Mouse (Mus musculus) E14TG2a.4 (cell line): ENCODE data around the gene Ccdc78.

Experiments used
- H3K27me3 ChIP-seq: 2 replicates; pipeline ENCODE4 v1.6.1; 2014; ENCODE audit warnings: low read length, control low read depth; ENCODE audit not compliant: insufficient read depth
- H3K36me3 ChIP-seq: 2 replicates; pipeline ENCODE4 v1.6.1; 2014; ENCODE audit warnings: low read length, control low read depth; ENCODE audit not compliant: insufficient read depth
- H3K4me1 ChIP-seq: replicated peaks from 2 replicates; pipeline ENCODE4 v1.6.1; 2014; ENCODE audit warnings: low read depth, low read length, control low read depth
- H3K4me3 ChIP-seq: replicated peaks from 2 replicates; pipeline ENCODE4 v1.5.1; 2014; ENCODE audit warnings: mild to moderate bottlenecking, low read length
- H3K9me3 ChIP-seq: 2 replicates; pipeline ENCODE4 v1.6.1; 2014; ENCODE audit warnings: low read length, control low read depth
- CTCF ChIP-seq: conservative IDR thresholded peaks from 2 replicates; pipeline ENCODE4 v1.5.1; 2014; ENCODE audit warnings: low read length
- NANOG ChIP-seq: IDR thresholded peaks from 2 replicates; pipeline ENCODE4 v1.6.1; 2014; ENCODE audit warnings: borderline replicate concordance, low read length, mixed read lengths
- POU5F1 ChIP-seq: IDR thresholded peaks from 2 replicates; pipeline ENCODE4 v1.6.1; 2014; ENCODE audit warnings: low read length, borderline replicate concordance

Ccdc78 gene

GRCm38 (mm10) chr17:25837533-25837932, 51.2 kb downstream of the Ccdc78 start:
- H3K4me3 ChIP-seq: peak overlapping the region; percentile 72; the same call in 1 of the 2 replicates
- peaks cover 11% of the 10 kb centered on the region for H3K27me3 ChIP-seq
- peaks cover 77% of the 10 kb centered on the region for H3K36me3 ChIP-seq
- peaks cover 57% of the 10 kb centered on the region for H3K4me1 ChIP-seq
- TF ChIP-seq POU5F1: no peak
- no peak for TF ChIP-seq NANOG
- no peak for TF ChIP-seq CTCF
- no peaks in the 10 kb centered on the region for H3K9me3 ChIP-seq

GRCm38 (mm10) chr17:25838904-25839303, 52.5 kb downstream of the Ccdc78 start:
- peaks cover 63% of the 10 kb centered on the region for H3K4me1 ChIP-seq
- H3K9me3 ChIP-seq: no peaks in the 10 kb centered on the region
- TF ChIP-seq POU5F1 (no peak), CTCF (no peak), NANOG (no peak)
- H3K27me3 ChIP-seq: peaks cover 11% of the 10 kb centered on the region
- H3K36me3 ChIP-seq: peaks cover 86% of the 10 kb centered on the region
- no peak overlapping the region for H3K4me3 ChIP-seq

GRCm38 (mm10) chr17:25839455-25840235, 53.3 kb downstream of the Ccdc78 start:
- TF ChIP-seq POU5F1 (no peak), CTCF (no peak), NANOG (no peak)
- H3K36me3 ChIP-seq: peaks cover 80% of the 10 kb centered on the region
- H3K9me3 ChIP-seq: no peaks in the 10 kb centered on the region
- peaks cover 11% of the 10 kb centered on the region for H3K27me3 ChIP-seq
- no peak overlapping the region for H3K4me3 ChIP-seq
- H3K4me1 ChIP-seq: peaks cover 58% of the 10 kb centered on the region
